Mouse (Mus musculus) midbrain, embryonic 13.5 days (tissue): ENCODE measurements around the gene Bet1. TPM values are rescaled to one million over a fixed set of nuclear protein-coding genes. Genes with fewer than 3 reads are reported as not detected.

Experiments used
- polyA plus RNA-seq: library from polyadenylated mRNA; unstranded; fragments of >200 nt; fragmentation: Nextera tagmentation; extraction: Ambion mirVana; gene quantifications from 2 replicates; pipeline ENCODE4 v1.2.1, GENCODE M21; 2015

The Bet1 gene
- polyA plus RNA-seq, 1 experiment from 2014 or later = 34.0 TPM

Other genes starting within 250 kb of the Bet1 start
- gene Tfpi2, start 98.1 kb downstream of the Bet1 start, polyA plus RNA-seq = 0.39 and 0.65 TPM in 2 replicates
- not detected in 2 replicates for gene Gngt1, start 93.2 kb downstream of the Bet1 start, polyA plus RNA-seq
- gene Gng11, start 83.1 kb downstream of the Bet1 start, polyA plus RNA-seq = 26.8 and 28.0 TPM in 2 replicates